Mouse (Mus musculus): ENCODE results near the gene Acbd4.
A peak's percentile ranks its signal among the peaks of the same experiment; 100 is the strongest.

Acbd4 gene

GRCm38 (mm10) chr11:103103621-103104020 lies 2.1 kb downstream of the Acbd4 start:
- Histone ChIP-seq H3K36me3 (ENCODE audit: insufficient read depth, low read length) (peaks cover 26% of the 10 kb centered on the region; the same call in 1 of the 2 replicates), H3K4me3 (replicated peaks; ENCODE audit: low read length) (peak overlapping the region; percentile 77), H3K9me3 (ENCODE audit: low read length) (no peaks in the 10 kb centered on the region), H3K27me3 (ENCODE audit: insufficient read depth, low read length) (peaks cover 43% of the 10 kb centered on the region), H3K4me1 (replicated peaks; ENCODE audit: low read depth, low read length) (peaks cover 80% of the 10 kb centered on the region)
- TF ChIP-seq POU5F1 (IDR thresholded peaks at IDR 0.05; ENCODE audit: borderline replicate concordance, low read length) = no peak
- no peak for TF ChIP-seq NANOG (IDR thresholded peaks at IDR 0.05; ENCODE audit: borderline replicate concordance, low read length)
- no peak for TF ChIP-seq CTCF (conservative IDR thresholded peaks at IDR 0.05; ENCODE audit: low read length)

- TF ChIP-seq NANOG (IDR thresholded peaks at IDR 0.05; ENCODE audit: borderline replicate concordance, low read length) = no peak
- no peak for TF ChIP-seq CTCF (conservative IDR thresholded peaks at IDR 0.05; ENCODE audit: low read length)
- no peak for TF ChIP-seq POU5F1 (IDR thresholded peaks at IDR 0.05; ENCODE audit: borderline replicate concordance, low read length)
- peaks cover 34% of the 10 kb centered on the region for H3K36me3 ChIP-seq (ENCODE audit: insufficient read depth, low read length)
- peaks cover 37% of the 10 kb centered on the region for H3K27me3 ChIP-seq (ENCODE audit: insufficient read depth, low read length)
These were observed 3.0 kb downstream of the Acbd4 start for GRCm38 (mm10) chr11:103104469-103104868.

GRCm38 (mm10) chr11:103105180-103105725 lies 3.8 kb downstream of the Acbd4 start:
- TF ChIP-seq CTCF (conservative IDR thresholded peaks at IDR 0.05; ENCODE audit: low read length) (no peak), NANOG (IDR thresholded peaks at IDR 0.05; ENCODE audit: borderline replicate concordance, low read length) (no peak), POU5F1 (IDR thresholded peaks at IDR 0.05; ENCODE audit: borderline replicate concordance, low read length) (no peak)
- Histone ChIP-seq H3K9me3 (ENCODE audit: low read length) (no peaks in the 10 kb centered on the region), H3K4me1 (replicated peaks; ENCODE audit: low read depth, low read length) (peaks cover 77% of the 10 kb centered on the region)

More at GRCm38 (mm10) chr11:103104469-103104868, 3.0 kb downstream of the Acbd4 start:
- H3K4me1 ChIP-seq (replicated peaks; ENCODE audit: low read depth, low read length) = peaks cover 76% of the 10 kb centered on the region
- peak overlapping the region; percentile 21; the same call in 1 of the 2 replicates for H3K4me3 ChIP-seq (replicated peaks; ENCODE audit: low read length)
- H3K9me3 ChIP-seq (ENCODE audit: low read length) = no peaks in the 10 kb centered on the region

GRCm38 (mm10) chr11:103105810-103106209 lies 4.3 kb downstream of the Acbd4 start:
- Histone ChIP-seq H3K36me3 (ENCODE audit: insufficient read depth, low read length) (peaks cover 37% of the 10 kb centered on the region), H3K27me3 (ENCODE audit: insufficient read depth, low read length) (peaks cover 23% of the 10 kb centered on the region), H3K4me3 (replicated peaks; ENCODE audit: low read length) (0 out of 2 replicates have a peak overlapping the region, but pooled peaks have one; percentile 3), H3K4me1 (replicated peaks; ENCODE audit: low read depth, low read length) (peaks cover 77% of the 10 kb centered on the region), H3K9me3 (ENCODE audit: low read length) (no peaks in the 10 kb centered on the region)
- no peak for TF ChIP-seq CTCF (conservative IDR thresholded peaks at IDR 0.05; ENCODE audit: low read length)
- TF ChIP-seq POU5F1 (IDR thresholded peaks at IDR 0.05; ENCODE audit: borderline replicate concordance, low read length) = no peak
- TF ChIP-seq NANOG (IDR thresholded peaks at IDR 0.05; ENCODE audit: borderline replicate concordance, low read length) = no peak

More at GRCm38 (mm10) chr11:103105180-103105725, 3.8 kb downstream of the Acbd4 start:
- Histone ChIP-seq H3K4me3 (replicated peaks; ENCODE audit: low read length) (0 out of 2 replicates have a peak overlapping the region, but pooled peaks have one; percentile 4), H3K36me3 (ENCODE audit: insufficient read depth, low read length) (peaks cover 37% of the 10 kb centered on the region), H3K27me3 (ENCODE audit: insufficient read depth, low read length) (peaks cover 29% of the 10 kb centered on the region)

- H3K4me3 ChIP-seq (replicated peaks; ENCODE audit: low read length) = 0 out of 2 replicates have a peak overlapping the region, but pooled peaks have one; percentile 10
These were observed 4.9 kb downstream of the Acbd4 start for GRCm38 (mm10) chr11:103106386-103106785.

GRCm38 (mm10) chr11:103111301-103111700 lies 9.8 kb downstream of the Acbd4 start:
- Histone ChIP-seq H3K36me3 (ENCODE audit: insufficient read depth, low read length) (peaks cover 34% of the 10 kb centered on the region), H3K27me3 (ENCODE audit: insufficient read depth, low read length) (no peaks in the 10 kb centered on the region), H3K4me1 (replicated peaks; ENCODE audit: low read depth, low read length) (peaks cover 63% of the 10 kb centered on the region), H3K9me3 (ENCODE audit: low read length) (no peaks in the 10 kb centered on the region), H3K4me3 (replicated peaks; ENCODE audit: low read length) (peak overlapping the region; percentile 89)
- TF ChIP-seq CTCF (conservative IDR thresholded peaks at IDR 0.05; ENCODE audit: low read length) (no peak), NANOG (IDR thresholded peaks at IDR 0.05; ENCODE audit: borderline replicate concordance, low read length) (no peak), POU5F1 (IDR thresholded peaks at IDR 0.05; ENCODE audit: borderline replicate concordance, low read length) (no peak)

More at GRCm38 (mm10) chr11:103106386-103106785, 4.9 kb downstream of the Acbd4 start:
- Histone ChIP-seq H3K9me3 (ENCODE audit: low read length) (no peaks in the 10 kb centered on the region), H3K4me1 (replicated peaks; ENCODE audit: low read depth, low read length) (peaks cover 78% of the 10 kb centered on the region), H3K36me3 (ENCODE audit: insufficient read depth, low read length) (peaks cover 37% of the 10 kb centered on the region), H3K27me3 (ENCODE audit: insufficient read depth, low read length) (peaks cover 18% of the 10 kb centered on the region)
- TF ChIP-seq CTCF (conservative IDR thresholded peaks at IDR 0.05; ENCODE audit: low read length) (no peak), NANOG (IDR thresholded peaks at IDR 0.05; ENCODE audit: borderline replicate concordance, low read length) (no peak), POU5F1 (IDR thresholded peaks at IDR 0.05; ENCODE audit: borderline replicate concordance, low read length) (no peak)

GRCm38 (mm10) chr11:103111881-103112551 lies 10.5 kb downstream of the Acbd4 start:
- H3K36me3 ChIP-seq (ENCODE audit: insufficient read depth, low read length) = peaks cover 33% of the 10 kb centered on the region
- TF ChIP-seq CTCF (conservative IDR thresholded peaks at IDR 0.05; ENCODE audit: low read length) (no peak), POU5F1 (IDR thresholded peaks at IDR 0.05; ENCODE audit: borderline replicate concordance, low read length) (no peak), NANOG (IDR thresholded peaks at IDR 0.05; ENCODE audit: borderline replicate concordance, low read length) (no peak)
- no peaks in the 10 kb centered on the region for H3K9me3 ChIP-seq (ENCODE audit: low read length)
- peaks cover 63% of the 10 kb centered on the region for H3K4me1 ChIP-seq (replicated peaks; ENCODE audit: low read depth, low read length)
- H3K4me3 ChIP-seq (replicated peaks; ENCODE audit: low read length) = peak overlapping the region; percentile 89
- H3K27me3 ChIP-seq (ENCODE audit: insufficient read depth, low read length) = no peaks in the 10 kb centered on the region

- Histone ChIP-seq H3K9me3 (ENCODE audit: low read length) (no peaks in the 10 kb centered on the region), H3K4me3 (replicated peaks; ENCODE audit: low read length) (peak overlapping the region; percentile 89), H3K36me3 (ENCODE audit: insufficient read depth, low read length) (peaks cover 37% of the 10 kb centered on the region), H3K27me3 (ENCODE audit: insufficient read depth, low read length) (no peaks in the 10 kb centered on the region), H3K4me1 (replicated peaks; ENCODE audit: low read depth, low read length) (peaks cover 59% of the 10 kb centered on the region)
- TF ChIP-seq NANOG (IDR thresholded peaks at IDR 0.05; ENCODE audit: borderline replicate concordance, low read length) (peak; percentile 81), POU5F1 (IDR thresholded peaks at IDR 0.05; ENCODE audit: borderline replicate concordance, low read length) (no peak)
These were observed 11.1 kb downstream of the Acbd4 start for GRCm38 (mm10) chr11:103112552-103112912.

Measured in E14TG2a.4 (cell line).